Mouse (Mus musculus) embryonic facial prominence, embryonic 12.5 days (tissue): ENCODE data around the gene Tmprss2. TPM values are rescaled to one million over a fixed set of nuclear protein-coding genes. Genes with fewer than 3 reads are reported as not detected.
A peak's percentile ranks its signal among the peaks of the same experiment; 100 is the strongest.
"Not testable (repeated sequence)": the region's sequence is repeated elsewhere in the genome, so short reads cannot be mapped to it uniquely, and the experiment has no call there.

ENCODE experiments used
- ATAC-seq: fragments of 200-750 bp; cut with Nextera tagmentation; 2 replicates; pipeline ENCODE4 v1.8.0; 2017; ENCODE audit not compliant: insufficient number of reproducible peaks, insufficient read depth, low FRiP score, low TSS enrichment
- H3K27ac ChIP-seq: fragments of 300-500 bp; sonication (generic); 2 replicates; pipeline ENCODE4 v1.5.1; 2016; ENCODE audit warnings: mild to moderate bottlenecking
- H3K27me3 ChIP-seq: fragments of 300-500 bp; sonication (generic); 2 replicates; pipeline ENCODE4 v1.6.1; 2016; ENCODE audit warnings: mild to moderate bottlenecking, moderate library complexity
- H3K36me3 ChIP-seq: fragments of 300-500 bp; sonication (generic); 2 replicates; pipeline ENCODE4 v1.6.1; 2016; ENCODE audit warnings: mild to moderate bottlenecking
- H3K4me1 ChIP-seq: fragments of 300-500 bp; sonication (generic); 2 replicates; pipeline ENCODE4 v1.6.1; 2016
- H3K4me2 ChIP-seq: fragments of 300-500 bp; sonication (generic); replicated peaks from 2 replicates; pipeline ENCODE4 v1.6.1; 2016; ENCODE audit warnings: mild to moderate bottlenecking, moderate library complexity
- H3K4me3 ChIP-seq: fragments of 300-500 bp; sonication (generic); 2 replicates; pipeline ENCODE4 v1.5.1; 2016; ENCODE audit warnings: mild to moderate bottlenecking
- H3K9ac ChIP-seq: fragments of 300-500 bp; sonication (generic); 2 replicates; pipeline ENCODE4 v1.6.1; 2016; ENCODE audit warnings: mild to moderate bottlenecking, moderate library complexity
- H3K9me3 ChIP-seq: fragments of 300-500 bp; sonication (generic); 2 replicates; pipeline ENCODE4 v1.6.1; 2016; ENCODE audit warnings: mild to moderate bottlenecking, moderate library complexity
- WGBS: fragments of 180-500 bp; shearing (Covaris S2); methylation state at CpG from one replicate; pipeline ENCODE4 v1.1.7; 2016; 5-methylcytosine and 5-hydroxymethylcytosine counted together
- polyA plus RNA-seq: library from polyadenylated mRNA; unstranded; fragments of >200 nt; fragmentation: Nextera tagmentation; extraction: Ambion mirVana; gene quantifications from 2 replicates; pipeline ENCODE4 v1.2.1, GENCODE M21; 2016

The Tmprss2 gene
- polyA plus RNA-seq, 1 experiment from 2014 or later, result 1.5 TPM

DNA sequence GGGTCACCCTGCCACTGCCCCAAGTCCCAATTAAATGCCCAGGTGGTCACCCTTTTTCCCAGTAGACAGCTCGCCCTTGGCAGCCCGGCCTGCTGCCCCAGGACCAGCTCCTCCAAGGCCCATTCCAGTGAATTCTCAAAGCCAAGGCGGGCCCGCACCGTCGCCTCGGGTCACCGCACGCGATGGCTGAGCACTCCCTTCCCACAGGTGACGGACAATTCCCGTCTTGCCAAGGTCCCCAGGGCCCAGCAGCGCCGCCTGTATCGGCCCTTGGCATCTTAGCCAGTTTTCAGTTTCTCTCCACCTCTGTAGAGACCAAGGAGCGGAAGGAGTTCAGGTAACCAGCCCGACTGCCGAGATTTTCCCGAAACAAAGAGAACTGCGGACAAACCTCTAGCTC is 749 bp downstream of the Tmprss2 start:
- Histone ChIP-seq H3K9ac (no peak overlapping the region), H3K4me3 (peak overlapping the region; percentile 31), H3K9me3 (no peaks in the 10 kb centered on the region), H3K27me3 (peaks cover 41% of the 10 kb centered on the region), H3K27ac (no peak overlapping the region), H3K36me3 (no peaks in the 10 kb centered on the region), H3K4me1 (peaks cover 12% of the 10 kb centered on the region; the same call in 1 of the 2 replicates), H3K4me2 (peak overlapping the region; percentile 55)
- WGBS, result 4% methylated on average over 20 of the region's 20 CpGs
- ATAC-seq, result no peak

DNA sequence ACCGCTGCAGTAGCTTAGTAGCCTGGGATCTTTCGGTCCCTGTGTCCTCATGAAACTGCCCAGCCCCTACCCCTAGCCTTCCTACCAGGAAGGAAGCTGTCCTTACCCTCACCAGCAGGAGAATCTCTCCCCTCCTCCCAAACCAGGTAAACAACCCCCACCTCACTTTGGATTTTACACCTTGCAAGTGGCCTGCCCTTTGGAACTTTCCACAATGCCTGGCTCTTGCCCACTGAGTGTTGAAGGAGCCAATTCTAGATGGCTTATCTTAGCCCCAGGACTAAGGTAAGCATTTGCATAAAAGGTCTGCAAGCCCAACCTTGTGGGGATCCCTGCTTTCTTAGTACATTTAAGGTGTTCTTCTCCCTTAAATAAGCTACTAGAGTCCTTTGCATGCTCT is 1.3 kb downstream of the Tmprss2 start:
- WGBS, result 76% methylated on average over 2 of the region's 2 CpGs
- Histone ChIP-seq H3K4me2 (no peak overlapping the region), H3K9me3 (no peaks in the 10 kb centered on the region), H3K27ac (no peak overlapping the region), H3K27me3 (peaks cover 41% of the 10 kb centered on the region), H3K4me3 (no peak overlapping the region), H3K36me3 (no peaks in the 10 kb centered on the region), H3K4me1 (peaks cover 12% of the 10 kb centered on the region; the same call in 1 of the 2 replicates), H3K9ac (no peak overlapping the region)
- no peak for ATAC-seq

DNA sequence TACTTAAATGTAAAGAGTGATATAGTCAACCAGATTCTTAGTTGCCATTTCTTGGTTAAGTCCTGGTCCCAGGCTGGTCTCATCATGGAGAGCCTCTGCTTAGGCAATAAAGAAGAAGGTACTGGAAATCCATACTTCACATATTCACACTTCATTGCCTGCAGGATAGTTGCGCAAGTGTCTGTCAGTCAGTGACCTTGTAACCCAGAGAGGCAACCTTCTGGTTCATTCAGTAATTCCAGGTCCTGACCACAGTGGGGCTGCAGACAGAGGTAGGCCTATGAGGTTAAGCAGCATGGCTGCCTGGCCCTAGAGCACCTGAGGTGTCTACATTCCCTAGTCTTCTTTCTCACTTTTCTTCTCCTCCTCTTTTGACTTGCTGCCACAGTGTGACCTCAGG is 3.0 kb downstream of the Tmprss2 start:
- Histone ChIP-seq H3K9ac (no peak overlapping the region), H3K4me2 (no peak overlapping the region), H3K9me3 (no peaks in the 10 kb centered on the region), H3K27me3 (peaks cover 38% of the 10 kb centered on the region), H3K4me1 (peaks cover 12% of the 10 kb centered on the region; the same call in 1 of the 2 replicates), H3K27ac (no peak overlapping the region), H3K36me3 (no peaks in the 10 kb centered on the region), H3K4me3 (no peak overlapping the region)
- 79% methylated on average over 1 of the region's 1 CpGs for WGBS
- ATAC-seq, result no peak

DNA sequence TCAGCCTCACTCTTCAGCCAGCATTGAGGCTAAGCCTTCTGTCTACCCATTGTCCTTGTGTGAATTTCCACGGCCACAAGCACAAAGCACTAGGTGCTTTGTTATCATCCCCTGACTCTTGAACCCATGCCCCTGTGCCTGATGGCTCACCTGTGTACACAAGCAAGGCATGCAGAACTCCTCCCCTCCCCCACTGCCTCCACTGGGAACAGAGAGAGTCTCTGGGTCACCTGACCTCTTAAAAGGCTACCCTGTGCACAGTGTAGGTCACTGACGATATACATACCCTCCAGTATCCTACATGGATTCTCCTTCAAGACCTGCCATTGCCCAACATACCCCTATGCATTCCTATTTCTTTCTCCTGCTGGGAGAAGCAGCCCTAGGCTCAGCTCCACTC is 4.2 kb downstream of the Tmprss2 start:
- Histone ChIP-seq H3K36me3 (no peaks in the 10 kb centered on the region), H3K27ac (no peak overlapping the region), H3K27me3 (peaks cover 32% of the 10 kb centered on the region), H3K4me2 (no peak overlapping the region), H3K4me1 (peaks cover 12% of the 10 kb centered on the region; the same call in 1 of the 2 replicates), H3K9ac (no peak overlapping the region), H3K9me3 (no peaks in the 10 kb centered on the region), H3K4me3 (no peak overlapping the region)
- no peak for ATAC-seq
- WGBS, result 64% methylated on average over 2 of the region's 2 CpGs

DNA sequence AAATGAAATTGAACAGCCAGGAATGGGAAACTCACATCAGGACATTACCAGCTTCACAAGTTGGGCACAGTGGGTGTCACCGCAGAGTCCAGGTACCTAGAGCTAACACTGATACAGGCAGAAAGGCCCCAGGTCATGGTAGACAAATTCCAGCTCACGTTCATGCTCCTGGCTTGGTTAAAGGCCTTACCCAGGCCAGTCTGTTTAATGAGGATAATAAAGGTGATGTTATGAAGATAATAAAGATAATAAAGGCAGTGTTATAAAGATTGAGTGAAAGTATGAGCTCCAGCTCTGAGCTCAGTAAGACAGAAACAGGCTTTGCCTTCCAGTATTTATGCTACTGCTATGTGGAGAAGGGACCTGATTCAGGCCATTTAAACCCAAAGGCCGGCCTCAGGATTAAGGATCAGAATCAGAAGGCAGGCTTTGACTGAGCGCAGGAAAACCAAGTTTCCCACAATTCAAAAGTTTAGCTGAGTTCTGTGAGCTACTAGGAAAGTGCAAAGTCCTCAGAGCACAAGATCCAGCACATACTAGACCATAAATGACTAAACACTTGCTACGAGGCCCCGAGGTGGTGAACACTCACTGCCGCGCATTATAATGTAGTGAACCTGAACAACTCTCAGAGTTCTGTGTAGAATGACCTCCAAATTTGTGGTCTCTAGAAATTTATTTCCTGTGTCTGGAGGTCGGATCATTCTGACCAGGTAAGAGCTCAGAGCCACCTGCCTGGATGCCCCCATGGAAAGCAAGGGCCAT is 4.9 kb downstream of the Tmprss2 start:
- Histone ChIP-seq H3K36me3 (no peaks in the 10 kb centered on the region), H3K27ac (no peak overlapping the region), H3K9ac (no peak overlapping the region), H3K27me3 (peaks cover 25% of the 10 kb centered on the region), H3K4me2 (no peak overlapping the region), H3K4me1 (peaks cover 12% of the 10 kb centered on the region; the same call in 1 of the 2 replicates), H3K4me3 (no peak overlapping the region), H3K9me3 (no peaks in the 10 kb centered on the region)
- WGBS, result 88% methylated on average over 9 of the region's 9 CpGs
- ATAC-seq, result no peak

DNA sequence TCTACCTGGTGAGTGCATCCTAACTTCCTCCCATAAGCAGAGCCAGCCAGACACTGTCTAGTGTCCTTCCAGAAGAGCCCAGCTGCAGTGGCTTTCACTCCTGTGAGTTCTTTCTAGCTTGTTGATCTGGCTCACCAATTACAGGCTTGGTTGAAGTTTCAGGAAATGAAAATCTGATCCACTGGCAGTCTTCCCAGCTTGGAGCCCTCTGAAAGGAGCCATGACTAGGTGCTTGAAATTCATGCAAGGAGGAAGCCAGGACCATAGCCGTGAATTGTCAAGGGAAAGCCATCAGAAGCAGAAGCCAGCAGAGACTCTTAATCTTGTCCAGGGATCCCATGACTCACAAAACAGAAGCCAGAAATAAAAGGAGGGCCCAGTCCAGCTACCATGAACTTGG is 8.7 kb downstream of the Tmprss2 start:
- Histone ChIP-seq H3K4me3 (no peak overlapping the region), H3K27ac (no peak overlapping the region), H3K4me1 (no peaks in the 10 kb centered on the region), H3K27me3 (no peaks in the 10 kb centered on the region), H3K9me3 (no peaks in the 10 kb centered on the region), H3K9ac (no peak overlapping the region), H3K36me3 (no peaks in the 10 kb centered on the region), H3K4me2 (no peak overlapping the region)
- ATAC-seq, result no peak
- 58% methylated on average over 1 of the region's 1 CpGs for WGBS

DNA sequence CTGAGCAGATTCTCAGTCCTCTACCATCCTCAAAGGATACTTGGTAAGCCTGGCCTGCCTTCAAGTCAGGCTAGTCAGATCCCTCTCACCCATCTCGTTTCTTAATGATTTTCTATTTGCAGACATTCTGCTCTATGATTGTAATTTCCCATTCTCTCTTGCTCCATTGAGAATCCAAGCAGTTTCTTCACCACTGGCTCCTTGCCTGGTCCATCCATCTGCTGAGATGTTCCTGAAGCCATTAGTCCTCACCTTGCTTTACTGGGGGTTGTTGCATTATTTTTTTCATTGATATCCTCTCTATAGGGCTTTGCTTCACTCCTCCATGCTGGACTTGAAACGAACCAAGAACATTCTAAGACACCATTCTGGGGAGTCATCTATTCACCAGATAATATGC is 10.4 kb downstream of the Tmprss2 start:
- WGBS, result 73% methylated on average over 2 of the region's 2 CpGs

DNA sequence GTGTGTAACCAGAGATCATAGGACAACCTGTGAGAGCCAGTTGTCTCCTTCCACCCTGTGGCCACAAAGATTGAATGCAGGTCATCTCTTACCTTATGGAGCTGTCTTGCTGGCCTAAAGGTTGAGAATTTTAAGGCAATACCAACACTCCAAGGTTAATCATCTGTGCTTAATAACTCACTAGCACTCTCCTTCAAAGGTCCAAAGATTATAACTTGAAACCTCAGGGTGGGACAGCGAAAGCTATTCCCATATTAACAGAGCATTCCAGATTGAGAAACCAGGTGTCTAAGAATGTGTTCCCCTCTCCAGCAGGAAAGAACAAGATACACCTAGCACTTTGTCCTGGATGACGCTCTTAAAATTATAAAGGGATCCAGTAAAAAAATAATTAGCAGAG is 12.9 kb downstream of the Tmprss2 start:
- Histone ChIP-seq H3K9me3 (no peaks in the 10 kb centered on the region), H3K4me2 (no peak overlapping the region), H3K27ac (no peak overlapping the region), H3K27me3 (no peaks in the 10 kb centered on the region), H3K36me3 (no peaks in the 10 kb centered on the region), H3K4me1 (no peaks in the 10 kb centered on the region), H3K4me3 (no peak overlapping the region), H3K9ac (no peak overlapping the region)
- WGBS, result 90% methylated on average over 2 of the region's 2 CpGs
- ATAC-seq, result no peak

More for the DNA sequence above, 10.4 kb downstream of the Tmprss2 start:
- ATAC-seq, result no peak
- no peaks in the 10 kb centered on the region for H3K27me3 ChIP-seq
- no peaks in the 10 kb centered on the region for H3K9me3 ChIP-seq
- no peaks in the 10 kb centered on the region for H3K4me1 ChIP-seq
- no peak overlapping the region for H3K4me3 ChIP-seq
- no peak overlapping the region for H3K9ac ChIP-seq
- no peak overlapping the region for H3K4me2 ChIP-seq
- H3K36me3 ChIP-seq, result no peaks in the 10 kb centered on the region
- H3K27ac ChIP-seq, result no peak overlapping the region

DNA sequence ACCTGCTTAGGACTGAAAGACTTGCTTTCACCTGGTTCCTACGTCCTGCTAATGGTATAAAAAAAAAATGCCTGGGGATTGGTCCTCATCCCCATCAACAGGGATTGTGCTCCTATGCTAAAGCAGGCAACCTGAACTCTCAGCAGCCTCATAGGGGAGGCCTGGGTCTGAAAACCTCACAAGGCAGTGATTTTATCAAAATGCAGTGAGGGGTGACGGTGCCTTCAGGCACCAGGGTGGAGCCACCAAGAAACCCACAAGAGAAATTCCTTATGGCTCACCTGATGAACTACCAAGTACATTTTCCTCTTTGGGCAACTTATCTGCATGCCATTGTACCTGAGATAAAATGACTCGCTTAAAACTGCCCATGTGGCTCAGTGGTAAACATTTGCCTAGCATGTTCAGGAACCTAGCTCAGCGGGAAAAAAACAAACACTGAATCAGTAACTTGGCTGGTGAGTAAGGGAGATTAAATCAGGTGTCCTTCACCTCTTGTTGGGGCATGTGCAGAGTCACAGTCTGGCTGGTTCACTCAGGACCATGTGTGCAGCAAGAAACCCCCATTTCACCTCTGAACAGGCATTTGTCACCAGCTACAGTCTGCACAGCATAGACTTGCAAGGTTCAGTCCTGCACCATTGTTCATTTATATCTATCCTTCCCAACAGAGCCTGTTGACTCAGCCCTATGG is 17.0 kb downstream of the Tmprss2 start:
- no peaks in the 10 kb centered on the region for H3K9me3 ChIP-seq
- no peak overlapping the region for H3K4me2 ChIP-seq
- no peak overlapping the region for H3K27ac ChIP-seq
- ATAC-seq, result no peak
- H3K27me3 ChIP-seq, result no peaks in the 10 kb centered on the region
- no peak overlapping the region for H3K4me3 ChIP-seq
- no peak overlapping the region for H3K9ac ChIP-seq
- no peaks in the 10 kb centered on the region for H3K36me3 ChIP-seq
- no peaks in the 10 kb centered on the region for H3K4me1 ChIP-seq
- 73% methylated on average over 4 of the region's 4 CpGs for WGBS

DNA sequence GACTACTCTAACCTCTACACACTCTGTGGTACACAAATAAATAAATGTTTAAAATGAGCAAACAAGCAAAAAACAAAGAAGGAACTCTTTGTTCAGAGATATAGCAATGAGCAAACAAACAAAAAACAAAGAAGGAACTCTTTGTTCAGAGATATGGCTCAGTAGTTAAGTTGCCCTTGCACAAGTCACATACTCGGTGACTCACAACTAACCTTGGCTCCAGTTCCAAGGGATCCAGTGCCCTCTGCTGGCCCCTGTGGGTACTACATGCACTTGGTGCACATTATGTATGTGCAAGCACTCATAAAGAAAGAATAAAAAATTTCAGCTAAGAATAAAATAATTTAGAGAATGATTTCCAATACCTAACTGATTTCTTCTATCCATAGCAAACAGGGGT is 17.9 kb downstream of the Tmprss2 start:
- Histone ChIP-seq H3K4me3 (no peak overlapping the region), H3K36me3 (no peaks in the 10 kb centered on the region), H3K27me3 (no peaks in the 10 kb centered on the region), H3K4me2 (no peak overlapping the region), H3K9ac (no peak overlapping the region), H3K9me3 (no peaks in the 10 kb centered on the region), H3K4me1 (no peaks in the 10 kb centered on the region), H3K27ac (no peak overlapping the region)
- no peak for ATAC-seq
- 18% methylated on average over 1 of the region's 1 CpGs for WGBS

DNA sequence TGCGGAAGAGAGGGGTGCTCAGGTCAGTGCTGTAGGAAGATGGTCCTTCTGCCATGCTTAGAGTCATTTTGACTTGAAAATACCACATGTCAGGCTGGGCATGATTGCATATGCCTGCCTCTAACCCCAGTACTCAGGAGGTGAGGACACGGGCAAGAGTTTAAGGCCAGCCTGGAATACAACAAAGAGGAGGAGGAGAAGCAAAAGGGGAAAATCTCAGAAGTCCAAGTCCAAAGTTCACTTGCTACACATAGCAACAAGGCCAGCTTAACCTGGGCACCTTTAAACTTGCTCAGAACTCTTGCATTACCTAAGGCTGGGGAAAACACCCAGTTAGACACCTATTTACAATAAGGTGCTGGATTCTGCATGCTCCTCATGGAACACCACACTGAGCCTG is 19.5 kb downstream of the Tmprss2 start:
- Histone ChIP-seq H3K9me3 (no peaks in the 10 kb centered on the region), H3K27me3 (no peaks in the 10 kb centered on the region), H3K9ac (no peak overlapping the region), H3K4me2 (no peak overlapping the region), H3K27ac (no peak overlapping the region), H3K36me3 (no peaks in the 10 kb centered on the region), H3K4me3 (no peak overlapping the region), H3K4me1 (no peaks in the 10 kb centered on the region)
- WGBS, result 81% methylated on average over 2 of the region's 2 CpGs
- no peak for ATAC-seq

DNA sequence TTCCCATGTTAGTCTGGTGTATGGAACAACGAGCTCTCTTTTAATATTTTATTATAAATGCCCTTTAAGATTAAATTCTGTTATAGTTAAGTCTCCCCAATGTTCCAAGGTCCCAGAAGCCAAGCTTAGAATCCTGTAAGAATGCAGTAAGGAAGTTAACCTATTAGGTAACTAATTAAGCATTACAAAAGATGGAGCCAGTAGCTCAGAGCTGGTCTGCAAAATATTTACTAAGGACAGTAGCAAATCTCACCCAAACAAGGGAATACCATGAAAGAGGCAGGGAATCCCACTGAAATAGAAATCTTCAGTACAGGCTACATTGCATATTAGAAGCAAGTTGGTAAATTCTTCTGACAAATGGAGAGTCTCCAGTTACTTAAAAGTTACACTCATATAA is 28.1 kb downstream of the Tmprss2 start:
- not testable (repeated sequence) for H3K27me3 ChIP-seq, ATAC-seq, H3K27ac ChIP-seq, H3K4me2 ChIP-seq, H3K36me3 ChIP-seq, H3K4me1 ChIP-seq, H3K9ac ChIP-seq, H3K9me3 ChIP-seq, H3K4me3 ChIP-seq
- WGBS, result 89% methylated on average over 1 of the region's 1 CpGs
